Mouse (Mus musculus): Measurements from ENCODE around the gene Mrps23. TPM values are rescaled to one million over a fixed set of nuclear protein-coding genes. Genes with fewer than 3 reads are reported as not detected.
"Not testable (repeated sequence)": the region's sequence is repeated elsewhere in the genome, so short reads cannot be mapped to it uniquely, and the experiment has no call there.

The Mrps23 gene
- total RNA-seq, 2 experiments from 2014 or later = 250 to 256 TPM

- intact Hi-C loops (cut with DNase I) = no loop called here
- peak; percentile 81 to 82 for DNase-seq
Observed at GRCm38 (mm10) chr11:88172601-88173325, 31.4 kb upstream of the Mrps23 start.

GRCm38 (mm10) chr11:88173386-88174025, 30.7 kb upstream of the Mrps23 start:
- DNase-seq = no peak

DNA sequence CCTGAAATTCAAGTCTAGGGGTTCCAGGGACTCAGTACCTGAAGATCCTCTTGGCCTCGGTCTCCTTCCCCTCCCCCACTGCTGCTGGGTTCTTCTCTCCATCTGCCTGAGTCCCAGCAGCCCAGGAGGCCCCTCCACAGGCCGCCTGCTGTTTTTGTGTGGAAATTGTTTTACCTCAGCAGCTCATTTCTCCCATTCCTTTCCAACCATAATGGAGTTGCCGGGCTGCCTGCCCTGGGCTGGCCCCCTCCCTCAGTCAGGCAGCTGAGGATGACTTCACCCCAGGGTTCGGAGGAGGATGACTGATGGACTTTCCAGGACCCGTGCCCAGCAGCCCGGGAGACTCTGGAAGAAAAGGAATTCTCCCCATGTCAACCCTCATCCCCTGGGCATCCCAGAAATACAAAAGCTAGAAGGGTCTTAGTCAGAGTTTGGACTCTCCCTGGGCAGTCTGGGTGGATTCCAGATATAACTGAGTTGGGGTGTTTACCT, 23.7 kb upstream of the Mrps23 start:
- intact Hi-C loops (cut with DNase I) = loop anchor here (2.0 kb wide), 1 partner anchor 18 kb away; no protein-coding TSS in a partner anchor
- peak; percentile 68 to 77 for DNase-seq

More at GRCm38 (mm10) chr11:88173386-88174025, 30.7 kb upstream of the Mrps23 start:
- intact Hi-C loops (cut with DNase I) = no loop called here

DNA sequence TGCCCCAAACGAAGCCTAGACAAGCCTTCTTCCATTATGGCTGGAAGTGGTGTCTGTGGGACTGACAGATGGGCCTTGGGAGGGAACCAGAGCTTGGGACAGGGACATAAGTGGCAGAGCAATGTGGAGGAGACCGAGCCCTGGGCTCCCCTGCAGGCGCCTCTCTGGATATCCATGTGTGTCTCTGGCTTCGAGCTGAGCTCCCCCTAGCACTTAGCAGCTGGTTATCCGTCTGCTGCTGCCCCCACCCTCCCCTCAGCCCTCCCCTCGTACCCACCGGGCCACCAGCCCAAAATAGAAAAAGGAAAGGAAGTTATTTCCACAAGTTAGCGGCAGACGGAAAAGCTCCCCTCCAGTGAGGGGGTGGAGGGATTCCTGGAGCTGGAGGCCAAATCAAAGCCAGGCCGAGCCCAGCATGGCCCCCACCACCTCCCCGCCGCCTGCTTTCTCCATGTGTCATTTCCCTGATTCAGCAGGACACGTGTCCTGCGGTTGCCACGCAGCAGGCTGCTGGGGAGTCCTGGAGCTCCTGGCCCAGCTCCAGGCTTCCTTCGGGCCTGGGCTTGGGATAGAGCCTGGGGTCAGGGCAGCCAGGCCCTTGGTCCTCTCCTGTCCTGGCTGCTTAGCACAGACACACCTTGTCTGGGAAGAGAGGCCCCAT, 23.1 kb upstream of the Mrps23 start:
- intact Hi-C loops (cut with DNase I) = loop anchor here (2.0 kb wide), 1 partner anchor 18 kb away; no protein-coding TSS in a partner anchor

DNA sequence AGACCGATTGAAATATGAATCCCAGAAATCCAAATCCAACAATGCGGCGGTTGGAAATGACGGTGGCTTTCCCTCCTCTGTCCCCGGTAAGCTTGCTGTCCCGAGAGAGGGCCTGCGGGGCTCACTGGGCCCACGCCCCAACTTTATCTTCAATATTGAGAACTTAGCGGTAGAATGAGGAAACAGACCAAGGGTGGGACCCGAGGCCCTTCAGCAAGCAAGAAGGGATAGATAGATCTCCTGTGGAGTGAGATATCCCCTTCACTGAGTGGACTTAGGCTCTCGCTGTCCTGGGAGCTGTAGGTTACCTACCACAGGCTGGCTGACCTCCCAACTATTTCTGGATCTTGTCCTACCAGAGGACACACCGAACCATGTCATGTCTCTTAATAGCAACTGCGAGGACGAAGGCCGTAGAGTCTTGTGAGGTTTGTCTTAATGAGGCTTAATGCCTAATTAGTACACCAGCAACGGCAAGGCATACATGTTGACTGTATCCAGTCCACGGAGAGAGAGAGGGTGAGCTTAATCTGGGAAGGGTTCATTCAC, 19.5 kb upstream of the Mrps23 start:
- peak in 1 of 2 experiments; percentile 72 for DNase-seq
- intact Hi-C loops (cut with DNase I) = no loop called here

More for the DNA sequence above, 23.1 kb upstream of the Mrps23 start:
- DNase-seq = peak; percentile 95

- intact Hi-C loops (cut with DNase I) = no loop called here
- no peak for DNase-seq
Observed at GRCm38 (mm10) chr11:88186078-88186946, 17.9 kb upstream of the Mrps23 start.

GRCm38 (mm10) chr11:88186947-88187243, 17.3 kb upstream of the Mrps23 start:
- DNase-seq = no peak
- intact Hi-C loops (cut with DNase I) = no loop called here

- intact Hi-C loops (cut with DNase I) = no loop called here
- peak; percentile 92 to 94 for DNase-seq
Observed at GRCm38 (mm10) chr11:88187417-88188133, 16.6 kb upstream of the Mrps23 start.

- intact Hi-C loops (cut with DNase I) = no loop called here
- no peak for DNase-seq
Observed at GRCm38 (mm10) chr11:88188216-88188615, 16.0 kb upstream of the Mrps23 start.

- intact Hi-C loops (cut with DNase I) = no loop called here
- DNase-seq = no peak
Observed at GRCm38 (mm10) chr11:88188635-88189034, 15.6 kb upstream of the Mrps23 start.

DNA sequence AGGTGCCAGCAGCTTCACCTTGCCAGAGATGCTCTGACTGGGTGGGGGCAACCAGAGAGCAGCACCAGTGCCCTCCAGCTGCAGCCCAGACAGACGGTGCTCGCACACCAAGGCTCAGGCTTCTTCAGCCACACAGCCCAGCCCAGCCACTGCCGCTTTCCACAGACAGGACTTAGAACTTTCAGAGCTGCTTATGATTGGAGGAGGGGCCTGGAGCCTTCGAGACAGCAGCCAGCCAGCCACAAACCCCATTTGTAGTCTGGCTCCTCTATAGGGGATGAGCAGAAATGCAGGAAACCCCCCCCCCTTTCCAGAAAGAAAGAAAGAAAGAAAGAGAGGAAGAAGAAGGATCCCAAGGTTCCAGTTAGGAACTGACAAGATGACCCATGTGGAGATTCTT, 11.6 kb upstream of the Mrps23 start:
- intact Hi-C loops (cut with DNase I) = no loop called here
- peak in 1 of 2 experiments; percentile 29 for DNase-seq

DNA sequence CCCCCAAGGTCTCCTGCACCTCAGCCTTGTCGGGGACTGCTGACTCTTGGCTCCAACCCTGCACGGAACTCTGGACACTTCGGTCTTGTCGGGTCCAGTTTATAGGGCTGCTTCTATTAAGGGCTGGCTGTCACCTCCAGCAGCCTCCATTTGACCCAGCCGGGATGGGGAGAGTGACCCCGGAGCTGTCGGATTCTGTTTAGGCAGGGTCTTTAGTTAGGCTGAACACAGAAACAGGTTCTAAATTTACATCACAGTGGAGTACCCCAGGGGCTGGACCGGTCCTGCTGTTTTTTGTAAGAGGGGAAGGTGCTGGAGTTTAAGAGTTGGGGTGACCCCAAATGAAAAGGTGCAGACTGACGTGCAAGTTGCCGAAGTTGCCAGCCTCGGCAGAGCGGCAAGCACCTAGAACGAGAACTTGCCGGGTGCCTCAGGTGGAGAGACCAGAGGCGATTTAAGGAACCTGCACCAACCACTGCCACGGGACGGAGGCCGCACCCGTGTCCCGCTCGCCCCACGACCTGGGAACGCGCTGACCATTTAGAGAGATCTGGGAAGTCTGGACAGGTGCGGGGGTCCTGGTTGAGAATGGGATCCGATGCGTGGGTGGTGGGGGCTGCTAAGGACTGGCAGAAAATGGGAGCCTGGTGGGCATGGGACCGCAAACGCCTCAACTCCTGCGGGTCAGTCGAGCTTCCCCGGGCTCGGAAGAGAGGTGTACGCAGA, 10.9 kb upstream of the Mrps23 start:
- intact Hi-C loops (cut with DNase I) = no loop called here
- DNase-seq = no peak

- peak in 1 of 2 experiments; percentile 25 for DNase-seq
- intact Hi-C loops (cut with DNase I) = no loop called here
Observed at GRCm38 (mm10) chr11:88193824-88194696, 10.1 kb upstream of the Mrps23 start.

DNA sequence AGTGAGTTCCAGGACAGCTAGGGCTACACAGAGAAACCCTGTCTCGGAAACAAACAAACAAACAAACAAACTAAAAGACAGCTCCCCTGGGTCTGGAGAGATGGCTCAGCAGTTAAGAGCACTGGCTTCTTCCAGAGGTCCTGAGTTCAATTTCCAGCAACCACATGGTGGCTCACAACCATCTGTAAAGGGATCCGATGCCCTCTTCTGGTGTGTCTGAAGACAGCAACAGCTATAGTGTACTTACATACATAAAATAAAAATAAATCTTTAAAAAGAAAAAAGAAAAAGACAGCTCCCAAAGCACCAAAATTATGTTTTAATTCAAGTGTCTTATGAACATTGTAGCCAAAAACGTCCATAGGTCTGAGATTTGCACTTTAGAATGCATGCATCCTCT, 8.5 kb upstream of the Mrps23 start:
- intact Hi-C loops (cut with DNase I) = loop anchor here (2.0 kb wide), 2 partner anchors 137 to 221 kb away; no protein-coding TSS in a partner anchor
- not testable (repeated sequence) for DNase-seq

- peak; percentile 77 to 85 for DNase-seq
- intact Hi-C loops (cut with DNase I) = loop anchor here (2.0 kb wide), 2 partner anchors 138 to 222 kb away; no protein-coding TSS in a partner anchor
Observed at GRCm38 (mm10) chr11:88197153-88197576, 7.0 kb upstream of the Mrps23 start.

- intact Hi-C loops (cut with DNase I) = no loop called here
- DNase-seq = no peak
Observed at GRCm38 (mm10) chr11:88198223-88198622, 6.0 kb upstream of the Mrps23 start.

GRCm38 (mm10) chr11:88201172-88201571, 3.0 kb upstream of the Mrps23 start:
- DNase-seq = peak in 1 of 2 experiments; percentile 58
- intact Hi-C loops (cut with DNase I) = no loop called here

DNA sequence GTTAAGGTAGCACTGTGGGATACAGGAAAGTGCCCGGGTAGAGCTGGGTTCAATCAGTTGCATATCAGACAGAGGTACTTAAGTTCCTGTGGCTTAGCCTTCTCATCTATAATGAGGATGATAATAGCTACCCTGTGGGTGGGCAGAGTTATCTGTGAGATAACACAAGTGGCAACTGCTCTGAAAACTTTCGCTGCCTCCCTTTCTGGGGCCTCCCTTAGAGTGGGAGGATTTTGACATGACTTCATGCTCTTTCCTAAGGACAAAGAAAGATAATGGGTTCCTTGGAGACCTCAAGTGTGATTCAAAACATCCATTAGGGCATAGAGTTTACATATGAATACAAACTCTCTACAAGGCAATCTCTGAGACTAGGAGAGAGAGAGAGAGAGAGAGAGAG, 2.1 kb upstream of the Mrps23 start:
- peak in 1 of 2 experiments; percentile 43 for DNase-seq
- intact Hi-C loops (cut with DNase I) = no loop called here
